Mouse (Mus musculus) fibroblast of lung, adult 2 months (primary cell): Measurements from ENCODE around the gene Gm732.

ENCODE experiments used
- DNase-seq: peaks from one replicate; pipeline ENCODE4 v3.0.0-alpha.2; 2011; ENCODE audit warnings: low read depth

Gm732 gene

DNA sequence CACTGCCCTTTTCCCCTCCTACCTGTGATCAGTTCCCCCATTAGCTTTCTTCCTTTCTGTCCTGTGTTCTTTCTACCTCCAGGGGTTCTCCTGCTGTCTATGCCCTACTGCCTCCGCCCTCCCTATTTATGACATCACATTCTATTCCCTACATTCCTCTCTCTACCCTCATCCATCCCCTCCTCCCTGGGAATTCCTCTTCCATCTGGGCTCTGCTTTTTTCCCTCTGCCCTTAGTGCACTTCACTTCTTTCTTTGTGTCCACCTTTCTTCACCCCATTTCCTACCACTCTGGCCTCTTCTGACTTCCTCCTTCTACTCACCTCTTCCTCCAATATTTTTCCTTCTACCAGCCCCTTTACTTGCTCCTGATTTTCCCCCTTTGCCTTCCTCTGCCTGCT lies at the start of gene Gm732:
TSS of gene Gm732 (minus strand) at position 101 of the 400 bp plus-strand sequence.
- no peak for DNase-seq
